Mouse (Mus musculus) ES-Bruce4 (cell line): ENCODE results near the gene Gm20532.

Experiments
- CTCF ChIP-seq: IDR thresholded peaks from one replicate; pipeline ENCODE4 v1.8.1; 2011; ENCODE audit warnings: low read depth, low read length
- EP300 ChIP-seq: IDR thresholded peaks from 2 replicates; pipeline ENCODE4 v1.6.1; 2011; ENCODE audit warnings: low read depth, low read length; ENCODE audit not compliant: insufficient read depth

- TF ChIP-seq CTCF (peak; percentile 39), EP300 (no peak)
Observed at GRCm38 (mm10) chr2:26561351-26562016, 25.0 kb upstream of the Gm20532 start.
